Mouse (Mus musculus) urinary bladder, postnatal 36 days (tissue): Measurements from ENCODE around the gene Mmp2.

ENCODE experiments used
- DNase-seq, 2 experiments: peaks; one replicate each; pipeline ENCODE4 v3.0.0; 2022; ENCODE audit warnings: low spot score in 2 of 2, mixed read lengths in 1 of 2

The Mmp2 gene

GRCm38 (mm10) chr8:92895053-92895452, 68.0 kb downstream of the Mmp2 start:
- peak in 1 of 2 experiments; percentile 44 for DNase-seq

DNA sequence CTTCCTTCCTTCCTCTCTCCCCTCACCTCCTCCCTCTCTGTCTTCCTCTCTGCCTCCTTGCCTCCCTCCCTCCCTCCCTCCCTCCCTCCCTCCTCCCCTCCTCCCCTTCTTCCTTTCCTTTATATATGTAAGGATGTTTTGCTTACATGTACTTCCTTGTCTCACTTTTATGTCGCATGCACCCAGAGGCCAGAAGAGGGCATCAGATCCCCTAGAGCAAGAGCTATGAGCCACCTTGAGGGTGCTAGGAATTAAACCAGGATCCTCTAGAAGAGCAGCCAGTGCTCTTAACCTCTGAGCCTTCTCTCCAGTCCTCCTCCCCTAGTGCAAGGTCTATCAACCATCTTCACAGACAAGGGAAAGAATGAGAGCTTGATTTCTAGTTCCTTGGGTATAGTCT, 69.0 kb downstream of the Mmp2 start:
- no peak for DNase-seq

DNA sequence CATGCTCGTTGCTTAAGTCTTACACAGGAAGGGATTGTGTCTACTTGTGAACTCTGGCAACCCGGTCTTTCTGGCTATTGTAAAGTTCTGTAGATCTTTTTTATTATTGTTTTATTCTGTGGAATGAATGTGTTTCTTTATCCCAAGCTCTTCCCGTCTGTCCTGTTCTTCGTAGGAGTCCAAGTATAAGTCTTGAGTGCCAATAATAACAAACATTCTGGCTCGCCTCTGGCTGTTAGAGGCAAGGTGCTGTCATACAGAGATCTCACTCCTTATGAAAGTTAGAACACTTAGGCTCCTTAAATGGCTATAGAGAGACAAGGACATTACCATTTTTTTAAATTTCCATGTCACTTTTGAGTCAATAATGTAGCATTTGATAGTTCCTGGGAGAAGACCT, 69.5 kb downstream of the Mmp2 start:
- no peak for DNase-seq

- DNase-seq = no peak
These were observed 70.7 kb downstream of the Mmp2 start for GRCm38 (mm10) chr8:92897794-92898193.

DNA sequence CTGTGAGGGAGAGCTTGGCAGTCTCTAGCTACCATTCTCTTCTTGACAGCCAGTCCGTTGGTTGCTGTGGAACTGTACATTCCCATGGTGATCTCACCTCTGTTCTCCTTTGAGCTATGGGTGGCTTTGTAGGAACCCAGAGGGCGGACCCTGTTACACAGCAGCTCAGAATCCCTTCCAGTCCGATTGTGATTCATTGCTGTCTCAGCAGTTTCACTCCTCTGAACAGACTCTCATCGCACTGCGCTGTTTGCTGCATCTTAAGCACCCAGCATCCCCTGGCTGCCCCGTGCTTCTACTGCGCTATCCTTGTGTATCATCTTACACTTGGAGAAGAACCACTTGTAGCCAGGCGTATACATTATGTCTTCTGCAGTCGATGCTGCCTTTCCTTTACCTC, 72.5 kb downstream of the Mmp2 start:
- DNase-seq = no peak

- DNase-seq = no peak
These were observed 74.0 kb downstream of the Mmp2 start, which contains the start of gene Capns2 for GRCm38 (mm10) chr8:92901107-92901506. Gene Capns2, plus strand, starts transcription at chr8:92901407.

DNA sequence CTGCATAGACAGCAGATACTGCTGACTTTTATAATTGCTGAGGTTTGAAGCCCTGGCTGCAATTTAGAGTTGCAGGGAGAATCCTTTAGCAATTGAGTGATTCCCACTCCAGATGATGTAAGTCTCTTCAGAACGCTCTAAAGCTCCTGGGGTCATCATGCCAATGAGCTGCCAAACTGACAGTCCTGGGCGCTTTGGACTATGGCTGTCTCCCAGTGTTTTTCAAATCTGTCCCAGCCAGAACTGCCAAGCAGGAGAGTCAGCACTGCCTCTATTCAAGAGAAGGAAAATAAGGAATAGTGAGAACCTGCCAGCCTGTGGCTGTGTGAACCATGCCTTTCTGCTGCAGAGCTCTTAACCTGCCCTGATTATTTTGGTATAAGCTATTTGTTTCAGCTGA, 75.9 kb downstream of the Mmp2 start:
- no peak for DNase-seq
